Mouse (Mus musculus): ENCODE results near the gene Nol6. TPM values are rescaled to one million over a fixed set of nuclear protein-coding genes. Genes with fewer than 3 reads are reported as not detected.

Gene Nol6
- total RNA-seq (2017) = 19.9 and 25.8 TPM in 2 replicates

DNA sequence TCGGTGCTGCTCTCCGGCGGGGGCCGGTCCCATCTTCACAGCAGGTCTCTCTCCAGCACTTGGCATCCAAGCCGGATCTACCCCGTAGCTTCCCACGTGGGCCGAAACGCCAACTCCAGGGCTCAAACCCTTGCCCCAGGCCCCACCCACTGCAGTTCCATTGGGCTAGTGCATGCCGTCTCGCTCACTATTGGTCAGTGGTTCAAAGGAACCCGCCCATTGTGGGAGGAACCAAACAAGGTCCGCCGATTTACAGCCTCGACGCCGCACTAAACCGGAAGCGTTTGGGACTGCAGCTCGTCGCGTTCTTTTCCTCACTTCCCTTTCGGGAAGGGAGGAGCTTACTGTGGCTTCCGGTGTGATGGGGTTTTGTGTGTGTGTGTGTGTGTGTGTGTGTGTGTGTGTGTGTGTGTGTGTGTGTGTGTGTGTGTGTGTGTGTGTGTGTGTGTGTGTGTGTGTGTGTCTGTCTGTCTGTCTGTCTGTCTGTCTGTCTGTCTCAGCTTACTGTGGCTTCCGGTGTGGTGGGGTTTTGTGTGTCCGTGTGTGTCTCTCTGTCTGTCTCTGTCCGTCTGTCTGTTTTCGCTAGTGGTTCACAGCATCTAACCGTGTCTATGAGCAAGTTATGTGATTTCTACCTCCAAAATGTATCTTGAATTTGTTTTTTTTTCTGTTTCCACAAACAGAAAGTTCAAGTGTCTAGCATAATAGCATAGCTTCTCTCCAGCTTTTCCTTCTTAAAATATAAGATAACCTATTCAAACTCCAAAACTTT, at the start of gene Nol6:
Gene Nol6, minus strand, starts transcription at position 276 of the 772 bp plus-strand sequence.
- ATAC-seq (replicated peaks in 1 of 2; ENCODE audit: insufficient read depth in 1 of 2, low FRiP score in 2 of 2, low TSS enrichment in 1 of 2, low read depth in 1 of 2, poor library complexity in 2 of 2, severe bottlenecking in 2 of 2) = peak; percentile 100

DNA sequence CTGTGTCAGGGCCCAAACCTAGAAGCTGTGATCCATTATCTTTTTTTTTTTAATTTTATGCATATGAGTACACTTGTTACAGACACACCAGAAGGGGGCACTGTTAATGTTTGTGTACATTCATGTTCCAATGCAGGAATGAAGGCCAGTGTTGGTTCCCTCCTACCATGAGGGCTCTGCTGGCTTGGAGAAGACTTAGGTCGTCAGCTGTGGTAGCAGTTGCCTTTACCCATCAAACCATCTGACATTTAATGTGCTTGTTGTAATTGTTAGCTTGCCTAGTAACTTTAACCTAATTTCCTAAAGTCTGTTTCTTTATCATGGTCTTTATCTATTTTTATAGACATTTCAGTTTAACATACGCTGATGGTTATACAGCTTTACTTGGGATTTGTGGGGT, 46.7 kb upstream of the Nol6 start:
- ATAC-seq (replicated peaks in 1 of 2; ENCODE audit: insufficient read depth in 1 of 2, low FRiP score in 2 of 2, low TSS enrichment in 1 of 2, low read depth in 1 of 2, poor library complexity in 2 of 2, severe bottlenecking in 2 of 2) = no peak

DNA sequence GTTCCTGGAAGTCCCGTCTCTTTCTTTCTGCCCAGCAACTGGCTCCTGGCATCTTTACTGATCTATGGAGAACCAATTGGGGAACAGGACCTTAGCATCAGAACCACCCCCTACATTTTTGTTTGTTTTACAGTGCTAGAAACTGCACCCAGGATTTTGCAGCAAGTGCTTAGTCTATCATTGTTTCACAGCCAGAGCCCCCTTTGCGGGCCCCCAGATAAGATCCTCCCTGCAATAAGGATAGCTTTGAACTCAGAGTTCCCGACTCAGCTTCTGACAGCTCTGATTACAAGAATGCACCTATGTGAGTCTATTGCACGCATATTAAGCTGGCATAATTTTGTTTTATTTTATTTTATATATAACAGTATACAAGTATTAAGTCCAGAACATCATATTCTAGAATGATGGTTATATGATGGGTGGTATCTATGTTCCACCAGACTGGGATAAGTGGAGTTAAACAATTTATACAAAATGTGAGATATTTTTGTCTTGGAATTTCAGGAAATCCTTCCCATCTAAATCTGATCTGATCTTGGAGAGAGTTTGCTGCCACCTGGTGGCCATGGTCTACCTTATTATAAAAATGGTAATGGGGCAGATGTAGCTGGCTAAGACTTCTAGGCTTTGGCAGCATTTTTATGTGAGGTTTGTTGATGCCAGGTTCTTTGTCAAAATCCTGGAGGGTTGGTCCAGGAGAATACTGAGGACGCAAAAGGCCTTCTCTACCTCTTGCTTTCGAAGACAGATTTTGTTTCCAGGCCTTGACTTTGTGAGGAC, 41.6 kb upstream of the Nol6 start:
- ATAC-seq (replicated peaks in 1 of 2; ENCODE audit: insufficient read depth in 1 of 2, low FRiP score in 2 of 2, low TSS enrichment in 1 of 2, low read depth in 1 of 2, poor library complexity in 2 of 2, severe bottlenecking in 2 of 2) = peak in 1 of 2 experiments; percentile 42; a peak in 1 of 4 replicates

DNA sequence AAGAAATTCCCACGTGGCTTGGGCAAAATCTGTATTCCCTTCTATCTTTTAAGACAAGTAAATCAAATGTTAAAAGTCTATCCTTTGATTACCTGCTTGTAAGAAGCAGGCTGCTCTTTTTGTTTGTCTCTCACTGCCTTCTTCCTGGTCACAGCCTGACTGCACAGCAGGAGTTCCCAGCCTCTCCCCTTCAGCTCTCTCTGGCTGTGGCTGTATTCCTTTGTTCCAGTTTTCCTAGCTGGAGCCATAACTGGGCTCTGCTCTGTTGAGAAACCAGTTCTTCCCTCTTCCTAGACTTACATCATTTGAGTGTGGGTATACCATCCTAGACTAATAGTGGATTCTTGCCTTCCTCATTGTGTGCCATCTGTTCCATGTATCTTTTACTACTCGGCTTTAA, 40.7 kb upstream of the Nol6 start:
- no peak for ATAC-seq (replicated peaks in 1 of 2; ENCODE audit: insufficient read depth in 1 of 2, low FRiP score in 2 of 2, low TSS enrichment in 1 of 2, low read depth in 1 of 2, poor library complexity in 2 of 2, severe bottlenecking in 2 of 2)

DNA sequence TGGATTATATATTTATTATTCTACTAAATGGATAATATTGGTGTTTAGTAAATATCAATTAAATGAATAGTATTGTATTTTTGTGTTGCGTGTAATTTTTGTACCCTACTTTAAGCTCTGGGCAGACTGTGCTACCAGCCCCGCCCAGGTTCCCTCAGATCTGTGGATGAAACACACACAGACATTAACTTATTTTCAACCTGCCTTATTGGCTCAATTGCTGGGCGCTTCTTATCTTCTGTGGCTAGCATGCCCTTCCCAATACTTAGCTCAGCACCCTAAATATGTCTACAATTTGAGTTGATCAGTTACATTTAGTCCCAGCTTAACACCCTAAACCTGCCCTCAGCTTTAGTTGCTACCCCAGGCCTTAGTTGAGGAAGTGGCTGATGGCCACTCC, 37.0 kb upstream of the Nol6 start:
- ATAC-seq (replicated peaks in 1 of 2; ENCODE audit: insufficient read depth in 1 of 2, low FRiP score in 2 of 2, low TSS enrichment in 1 of 2, low read depth in 1 of 2, poor library complexity in 2 of 2, severe bottlenecking in 2 of 2) = no peak

DNA sequence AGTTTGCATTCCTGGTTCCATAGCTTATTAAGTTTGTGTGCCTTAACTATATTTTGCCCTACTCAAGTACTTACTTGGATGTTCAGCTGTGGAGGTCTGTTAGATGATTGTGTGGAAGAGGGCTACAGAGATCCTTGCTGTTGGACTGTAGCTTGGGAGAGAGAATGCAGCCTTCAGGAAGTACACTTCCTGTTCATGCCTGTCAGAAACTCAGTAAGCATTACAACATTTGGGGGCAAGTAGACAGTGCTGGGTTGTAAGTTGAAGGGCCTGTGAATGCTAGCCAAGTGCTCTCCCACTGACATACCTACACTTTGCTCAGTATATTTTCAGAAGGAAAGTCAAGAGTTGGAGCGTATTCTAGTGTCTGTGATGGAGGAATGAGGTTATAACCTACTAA, 34.0 kb upstream of the Nol6 start:
- ATAC-seq (replicated peaks in 1 of 2; ENCODE audit: insufficient read depth in 1 of 2, low FRiP score in 2 of 2, low TSS enrichment in 1 of 2, low read depth in 1 of 2, poor library complexity in 2 of 2, severe bottlenecking in 2 of 2) = no peak

DNA sequence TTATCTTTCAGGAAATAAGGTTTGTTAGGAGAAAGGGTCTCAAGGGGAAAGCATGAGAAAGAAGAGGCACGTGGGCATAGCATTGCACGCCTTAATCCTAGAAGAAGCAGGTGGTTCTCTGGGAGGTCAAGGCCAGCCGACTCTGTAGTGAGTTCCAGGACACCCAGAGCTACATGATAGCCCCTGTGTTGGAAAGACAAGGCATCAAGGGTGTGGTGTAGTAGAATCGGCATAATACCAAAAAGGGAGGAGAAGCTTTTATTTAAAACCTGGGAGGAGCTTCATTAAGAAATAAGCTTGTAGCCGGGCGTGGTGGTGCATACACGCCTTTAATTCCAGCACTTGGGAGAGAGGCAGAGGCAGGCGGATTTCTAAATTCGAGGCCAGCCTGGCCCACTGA, 32.7 kb upstream of the Nol6 start:
- ATAC-seq (replicated peaks in 1 of 2; ENCODE audit: insufficient read depth in 1 of 2, low FRiP score in 2 of 2, low TSS enrichment in 1 of 2, low read depth in 1 of 2, poor library complexity in 2 of 2, severe bottlenecking in 2 of 2) = no peak

DNA sequence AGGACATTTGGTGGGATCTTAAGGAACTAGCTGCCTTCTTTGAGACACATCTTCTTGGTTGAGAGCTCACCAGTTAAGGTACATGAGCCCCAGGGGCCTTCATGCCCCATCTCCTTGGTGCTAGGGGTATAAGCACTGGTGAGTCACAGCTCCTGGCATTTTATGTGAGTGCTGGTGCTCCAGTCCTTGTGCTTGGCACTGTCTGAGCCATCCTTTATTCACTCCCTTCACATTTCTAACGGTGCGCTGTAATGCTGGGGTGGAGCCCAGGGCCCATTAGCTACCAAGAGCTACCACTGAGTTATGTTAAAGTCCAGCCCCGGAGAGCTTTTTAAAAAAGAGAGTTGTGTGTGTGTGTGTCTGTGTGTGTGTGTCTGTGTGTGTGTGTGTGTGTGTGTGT, 28.9 kb upstream of the Nol6 start:
- no peak for ATAC-seq (replicated peaks in 1 of 2; ENCODE audit: insufficient read depth in 1 of 2, low FRiP score in 2 of 2, low TSS enrichment in 1 of 2, low read depth in 1 of 2, poor library complexity in 2 of 2, severe bottlenecking in 2 of 2)

DNA sequence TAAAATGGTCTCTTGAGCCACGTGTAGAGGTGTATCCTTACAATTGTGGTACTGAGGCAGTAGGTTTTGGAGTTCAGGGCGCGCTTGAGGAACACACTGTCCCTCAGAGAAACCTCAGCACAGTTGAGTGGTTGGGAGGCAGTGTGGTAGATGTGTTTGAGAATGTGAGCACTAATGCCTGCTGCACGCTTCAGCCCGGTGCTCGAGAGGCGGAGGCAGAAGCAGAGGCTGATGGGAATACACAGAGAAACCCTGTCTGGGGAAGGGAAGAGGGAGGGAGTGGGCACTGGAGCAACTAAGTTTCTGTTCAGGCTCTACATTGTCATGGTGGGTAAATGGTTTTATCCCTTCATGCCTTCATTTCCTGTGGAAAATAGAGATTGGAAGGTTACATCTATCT, 26.9 kb upstream of the Nol6 start:
- ATAC-seq (replicated peaks in 1 of 2; ENCODE audit: insufficient read depth in 1 of 2, low FRiP score in 2 of 2, low TSS enrichment in 1 of 2, low read depth in 1 of 2, poor library complexity in 2 of 2, severe bottlenecking in 2 of 2) = no peak

DNA sequence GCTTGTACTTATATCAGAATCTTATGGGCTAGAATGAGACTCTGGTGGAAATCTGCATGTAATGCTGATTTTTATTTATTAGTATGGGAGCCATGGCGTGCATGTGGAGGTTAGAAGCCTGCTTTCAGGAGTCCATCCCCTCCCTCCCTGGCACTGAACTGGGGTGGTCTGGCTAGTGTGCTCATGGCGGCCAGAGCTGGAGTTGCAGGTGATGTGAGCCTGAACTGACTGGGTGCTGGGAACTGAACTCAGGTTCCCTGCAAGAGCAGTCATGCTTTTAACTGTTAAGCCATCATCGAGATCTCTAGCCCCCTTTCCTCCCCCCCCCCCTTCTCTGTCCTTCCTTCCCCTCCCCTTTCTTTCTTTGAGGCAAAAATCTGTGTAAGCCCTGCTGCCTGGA, 25.6 kb upstream of the Nol6 start:
- no peak for ATAC-seq (replicated peaks in 1 of 2; ENCODE audit: insufficient read depth in 1 of 2, low FRiP score in 2 of 2, low TSS enrichment in 1 of 2, low read depth in 1 of 2, poor library complexity in 2 of 2, severe bottlenecking in 2 of 2)

DNA sequence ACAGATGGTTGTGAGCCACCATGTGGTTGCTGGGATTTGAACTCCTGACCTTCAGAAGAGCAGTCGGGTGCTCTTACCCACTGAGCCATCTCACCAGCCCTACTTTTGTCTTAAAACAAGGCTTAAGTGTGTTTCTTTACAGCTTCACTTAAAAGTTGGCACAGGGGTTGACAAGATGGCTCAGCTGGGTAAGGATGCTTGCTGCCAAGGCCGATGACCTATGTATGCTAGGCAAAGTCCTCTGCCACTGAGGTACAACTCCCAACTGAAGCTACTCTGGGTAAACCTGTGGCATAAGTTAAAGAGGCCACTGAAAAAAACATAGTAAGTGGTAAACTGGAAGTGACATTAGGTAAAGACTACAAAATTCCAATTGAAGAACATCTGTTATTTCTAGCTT, 18.3 kb upstream of the Nol6 start:
- no peak for ATAC-seq (replicated peaks in 1 of 2; ENCODE audit: insufficient read depth in 1 of 2, low FRiP score in 2 of 2, low TSS enrichment in 1 of 2, low read depth in 1 of 2, poor library complexity in 2 of 2, severe bottlenecking in 2 of 2)

DNA sequence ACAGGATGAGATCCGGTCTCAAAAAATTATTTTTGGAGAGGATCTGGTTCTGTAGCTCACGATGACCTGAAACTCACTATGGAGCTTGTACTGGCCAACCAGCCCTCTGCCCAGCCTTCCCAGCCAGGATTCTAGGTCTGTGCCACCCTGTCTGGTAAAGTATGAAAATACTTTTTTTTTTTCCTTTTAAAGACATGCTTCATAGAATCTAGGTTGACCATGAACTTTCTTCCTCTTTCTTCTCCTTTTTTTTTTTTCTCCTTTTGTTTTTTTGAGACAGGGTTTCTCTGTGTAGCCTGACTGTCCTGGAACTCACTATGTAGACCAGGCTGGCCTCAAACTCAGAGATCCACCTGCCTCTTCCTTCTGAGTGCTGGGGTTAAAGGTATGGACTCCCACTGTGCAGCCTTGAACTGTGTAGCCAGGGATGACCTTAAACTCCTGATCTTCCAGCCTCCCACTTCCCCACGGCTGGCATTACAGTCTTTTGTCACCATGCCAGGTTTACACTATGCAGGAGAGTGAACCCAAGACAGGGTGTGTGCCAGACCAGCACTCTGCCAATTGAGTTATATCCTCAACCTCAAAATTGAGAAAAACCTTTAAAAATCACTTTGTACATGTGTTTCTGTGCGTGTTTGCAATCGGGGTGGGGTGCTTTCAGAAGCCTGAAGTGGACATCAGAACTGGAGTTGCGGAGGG, 16.1 kb upstream of the Nol6 start:
- ATAC-seq (replicated peaks in 1 of 2; ENCODE audit: insufficient read depth in 1 of 2, low FRiP score in 2 of 2, low TSS enrichment in 1 of 2, low read depth in 1 of 2, poor library complexity in 2 of 2, severe bottlenecking in 2 of 2) = no peak

DNA sequence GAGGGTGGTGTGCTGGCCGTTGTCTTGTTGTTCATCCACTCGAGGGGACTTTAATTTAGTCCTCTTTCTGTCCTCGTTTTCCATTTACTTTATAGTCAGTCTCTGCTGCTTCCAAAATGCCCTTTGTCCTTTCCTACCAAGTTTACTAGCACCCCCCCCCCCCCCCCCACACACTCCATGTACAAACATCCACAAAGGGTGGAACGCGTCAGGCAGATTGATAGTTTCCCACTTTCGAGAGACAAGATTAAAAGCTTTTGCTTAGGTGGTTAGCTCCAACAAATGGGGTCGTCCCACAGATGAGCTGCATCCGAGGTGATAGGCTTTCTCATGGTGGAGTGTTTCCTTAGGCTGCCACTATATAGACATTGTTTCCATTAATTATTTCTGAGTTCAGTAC, 12.6 kb upstream of the Nol6 start:
- ATAC-seq (replicated peaks in 1 of 2; ENCODE audit: insufficient read depth in 1 of 2, low FRiP score in 2 of 2, low TSS enrichment in 1 of 2, low read depth in 1 of 2, poor library complexity in 2 of 2, severe bottlenecking in 2 of 2) = no peak

DNA sequence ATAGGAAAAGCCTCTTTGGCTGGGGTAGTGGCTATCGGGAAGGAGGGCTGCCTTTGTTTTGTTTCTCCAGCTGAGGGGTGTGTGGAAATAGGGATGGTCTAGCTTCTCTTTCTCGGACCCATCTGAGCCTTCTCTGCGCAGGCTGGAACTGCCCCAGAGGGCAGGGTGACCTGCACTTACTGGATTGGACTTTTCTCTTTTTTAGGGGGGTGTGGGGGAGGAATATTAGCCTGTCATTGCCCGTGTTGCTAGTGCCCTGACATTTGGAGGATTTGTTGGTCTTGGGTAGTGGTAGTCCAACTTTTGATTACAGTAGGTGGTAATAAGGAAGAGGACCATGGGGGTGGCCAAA, 12.2 kb upstream of the Nol6 start:
- ATAC-seq (replicated peaks in 1 of 2; ENCODE audit: insufficient read depth in 1 of 2, low FRiP score in 2 of 2, low TSS enrichment in 1 of 2, low read depth in 1 of 2, poor library complexity in 2 of 2, severe bottlenecking in 2 of 2) = no peak

DNA sequence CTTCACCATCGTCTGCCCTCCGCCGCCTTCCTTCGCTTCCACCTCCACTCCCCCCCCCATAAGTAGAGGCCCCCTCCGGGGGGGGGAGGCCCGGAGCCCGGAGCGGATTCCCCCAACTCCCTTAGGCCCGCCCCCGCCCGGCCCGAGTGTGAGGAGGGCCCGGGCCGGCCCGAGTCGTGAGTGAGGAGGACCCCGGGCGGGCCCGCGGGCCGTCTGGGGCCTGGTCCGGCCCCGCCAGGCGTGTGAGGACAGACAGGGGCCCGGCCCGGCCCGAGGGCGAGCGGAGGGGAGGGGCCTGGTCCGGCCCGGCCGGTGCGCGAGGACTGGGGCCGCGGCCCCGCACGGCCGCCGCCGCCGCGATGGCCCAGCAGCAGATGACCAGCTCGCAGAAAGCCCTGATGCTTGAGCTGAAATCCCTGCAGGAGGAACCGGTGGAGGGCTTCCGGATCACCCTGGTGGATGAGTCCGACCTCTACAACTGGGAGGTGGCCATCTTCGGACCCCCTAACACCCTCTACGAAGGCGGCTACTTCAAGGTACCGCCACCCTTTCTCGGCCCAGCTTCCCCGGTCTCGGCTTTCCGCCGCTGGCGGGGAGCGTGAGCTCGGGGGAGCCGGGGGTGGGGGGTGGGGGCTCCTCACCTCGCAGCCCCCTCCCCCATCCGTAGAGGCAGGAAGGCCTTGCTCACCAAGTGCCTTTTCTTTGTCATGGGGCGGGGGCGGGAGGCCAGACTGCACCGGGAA, 11.6 kb upstream of the Nol6 start, which contains the start of gene Ube2r2:
Gene Ube2r2, plus strand, starts transcription at position 33 of the 743 bp plus-strand sequence.
- peak; percentile 27 to 57 for ATAC-seq (replicated peaks in 1 of 2; ENCODE audit: insufficient read depth in 1 of 2, low FRiP score in 2 of 2, low TSS enrichment in 1 of 2, low read depth in 1 of 2, poor library complexity in 2 of 2, severe bottlenecking in 2 of 2)

DNA sequence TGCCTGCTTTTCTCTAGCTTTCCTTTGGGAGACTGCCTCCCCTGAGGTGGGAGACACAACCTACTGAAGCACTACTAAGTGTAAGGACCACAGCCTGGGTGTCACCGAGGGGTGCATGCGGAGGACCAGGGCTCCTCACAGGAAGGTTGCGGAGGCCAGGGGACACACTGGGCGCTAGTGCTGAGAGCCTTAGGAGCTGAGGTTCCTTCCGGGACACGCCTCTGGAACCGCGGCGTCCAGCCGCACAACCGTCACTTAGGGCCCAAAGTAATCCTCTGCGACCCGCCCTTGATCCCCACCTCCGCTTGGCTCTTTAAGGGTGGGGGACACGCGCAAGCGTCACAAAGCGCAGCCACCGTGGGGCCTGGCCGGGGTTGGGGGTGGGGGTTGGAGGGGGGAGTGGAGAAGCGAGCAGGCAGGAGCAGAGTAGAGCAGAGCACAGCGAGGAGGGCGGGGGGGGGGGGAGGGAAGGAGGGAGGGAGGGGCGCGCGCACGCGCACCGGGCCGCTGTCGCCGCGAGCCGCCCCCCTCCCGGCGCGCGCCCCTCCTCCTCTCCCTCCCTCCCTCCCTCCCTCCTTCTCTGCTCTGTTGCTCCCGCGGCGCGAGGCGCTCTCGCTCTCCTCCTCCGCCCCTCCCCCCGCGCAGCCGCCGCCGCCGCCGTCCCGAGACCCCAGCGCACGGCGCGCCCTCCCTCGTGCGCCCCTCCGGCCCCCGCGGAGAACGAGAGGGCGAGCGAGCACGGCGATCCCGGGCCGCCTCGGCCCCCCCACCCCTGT, 10.9 kb upstream of the Nol6 start:
- peak; percentile 75 to 80 for ATAC-seq (replicated peaks in 1 of 2; ENCODE audit: insufficient read depth in 1 of 2, low FRiP score in 2 of 2, low TSS enrichment in 1 of 2, low read depth in 1 of 2, poor library complexity in 2 of 2, severe bottlenecking in 2 of 2)

Data from hematopoietic stem cell, adult 5-6 weeks (primary cell).